In genomic region chr8:70872643-70873363, GRCm38 (mm10) we compare ENCODE assay signal across 8 mouse cellular contexts. TPM values are rescaled to one million over a fixed set of nuclear protein-coding genes. Genes with fewer than 3 reads are reported as not detected.
A peak's percentile ranks its signal among the peaks of the same experiment; 100 is the strongest.
DNase-seq lines count a peak whose midpoint lies in the region; ATAC-seq and TF ChIP-seq lines count a peak whose summit lies in the region.

No protein-coding gene starts in this region.

- no peak for TF ChIP-seq CTCF in CH12.LX (conservative IDR thresholded peaks at IDR 0.05 in 1 of 2, IDR thresholded peaks at IDR 0.05 in 1 of 2; ENCODE audit: low read depth in 2 of 2, low read length in 2 of 2)

- H3K79me2 ChIP-seq in CH12.LX (replicated peaks; ENCODE audit: control insufficient read depth, extremely low read depth, insufficient read depth, poor library complexity, severe bottlenecking): no peaks in the 10 kb centered on the region
- H3K79me2 ChIP-seq in macrophage (ENCODE audit: inconsistent target): peaks cover 14% of the 10 kb centered on the region; the same call in 1 of the 2 replicates

- H3K9ac ChIP-seq in heart, embryonic 14.5 days (ENCODE audit: low read length): peak overlapping the region; percentile 87
- H3K9ac ChIP-seq in CH12.LX (ENCODE audit: insufficient read depth, low read depth): peak overlapping the region; percentile 64
- H3K9ac ChIP-seq in forebrain, embryonic 14.5 days (ENCODE audit: low read length): peak overlapping the region; percentile 67

- H3K4me2 ChIP-seq in heart, embryonic 14.5 days (ENCODE audit: low read length): peak overlapping the region; percentile 89
- peak overlapping the region; percentile 52 for H3K4me2 ChIP-seq in CH12.LX (ENCODE audit: insufficient read depth, low read depth, poor library complexity, severe bottlenecking)
- peak overlapping the region; percentile 63 for H3K4me2 ChIP-seq in forebrain, embryonic 14.5 days (ENCODE audit: low read length)

- TF ChIP-seq POLR2A in CH12.LX (IDR thresholded peaks at IDR 0.05; ENCODE audit: low read depth, low read length): no peak

- in situ Hi-C loops in CH12.LX (cut with MboI; ENCODE audit: low pct_ligation_motif_present, low pct_unique_long_range_greater_than_20kb, low sequenced_read_pairs): no loop called here

- H3K27ac ChIP-seq in heart, embryonic 14.5 days (replicated peaks in 1 of 2; ENCODE audit: control insufficient read depth in 1 of 2, insufficient read depth in 1 of 2, low read depth in 2 of 2, low read length in 2 of 2): peak overlapping the region; percentile 10 to 62; a peak in 3 of 4 replicates
- no peak overlapping the region for H3K27ac ChIP-seq in CH12.LX (ENCODE audit: insufficient read depth, low read depth)
- H3K27ac ChIP-seq in forebrain, embryonic 14.5 days (ENCODE audit: low read depth, low read length): peak overlapping the region; percentile 81; the same call in 1 of the 2 replicates
- H3K27ac ChIP-seq in macrophage: peak overlapping the region; percentile 73

- H3K4me3 ChIP-seq in heart, embryonic 14.5 days (ENCODE audit: control insufficient read depth in 1 of 2, insufficient read depth in 1 of 2, low read depth in 1 of 2, low read length in 2 of 2): peak overlapping the region; percentile 80 to 86
- H3K4me3 ChIP-seq in CH12.LX (replicated peaks in 1 of 3; ENCODE audit: low read depth in 2 of 3, low read length in 2 of 3, poor library complexity in 1 of 3) (peak overlapping the region; percentile 74 to 80 (median 80)), macrophage (ENCODE audit: inconsistent target) (peak overlapping the region; percentile 93)
- peak overlapping the region; percentile 65 for H3K4me3 ChIP-seq in forebrain, embryonic 14.5 days (ENCODE audit: low read depth, low read length)

- WGBS in heart, embryonic 14.5 days: 4% methylated on average over 31 of the region's 31 CpGs
- WGBS in forebrain, embryonic 14.5 days: 6% methylated on average over 31 of the region's 31 CpGs
- 3% methylated on average over 31 of the region's 31 CpGs for WGBS in macrophage (ENCODE audit: missing documents)

- H3K4me1 ChIP-seq in heart, embryonic 14.5 days (ENCODE audit: control insufficient read depth in 2 of 2, insufficient read depth in 2 of 2, low read length in 2 of 2): peaks cover 7 to 13% of the 10 kb centered on the region in 2 experiments
- H3K4me1 ChIP-seq in CH12.LX (ENCODE audit: control insufficient read depth in 1 of 2, insufficient read depth in 2 of 2): peaks cover 7 to 34% of the 10 kb centered on the region in 2 experiments
- H3K4me1 ChIP-seq in forebrain, embryonic 14.5 days (ENCODE audit: control insufficient read depth, insufficient read depth, low read length): peaks cover 13% of the 10 kb centered on the region

- no peaks in the 10 kb centered on the region for H3K27me3 ChIP-seq in heart, embryonic 14.5 days (ENCODE audit: control insufficient read depth, insufficient read depth, low read length)
- no peaks in the 10 kb centered on the region for H3K27me3 ChIP-seq in CH12.LX (replicated peaks)
- no peaks in the 10 kb centered on the region for H3K27me3 ChIP-seq in forebrain, embryonic 14.5 days (replicated peaks; ENCODE audit: control insufficient read depth, insufficient read depth, low read length)

- ATAC-seq in heart, embryonic 14.5 days (ENCODE audit: insufficient number of reproducible peaks, insufficient read depth, low FRiP score, low read depth): no peak
- 0 out of 2 replicates have a peak, but pooled peaks have one; percentile 0 for ATAC-seq in forebrain, embryonic 14.5 days
- ATAC-seq in erythroid progenitor cell, adult 5-6 weeks (replicated peaks; ENCODE audit: low FRiP score, poor library complexity, severe bottlenecking): no peak
- no peak for ATAC-seq in granulocyte monocyte progenitor cell, adult 5-6 weeks (replicated peaks; ENCODE audit: poor library complexity, severe bottlenecking)

- dilution Hi-C loops in CH12.LX (cut with MboI; ENCODE audit: extremely low pct_ligation_motif_present, extremely low pct_unique_long_range_greater_than_20kb, low sequenced_read_pairs): no loop called here

- no peak for TF ChIP-seq RAD21 in CH12.LX (IDR thresholded peaks at IDR 0.05; ENCODE audit: low read depth, low read length)

- H3K36me3 ChIP-seq in heart, embryonic 14.5 days (ENCODE audit: control insufficient read depth, insufficient read depth, low read length): peaks cover 8% of the 10 kb centered on the region
- peaks cover 11 to 33% of the 10 kb centered on the region in 2 experiments for H3K36me3 ChIP-seq in CH12.LX (replicated peaks in 1 of 2; ENCODE audit: control insufficient read depth in 1 of 2, insufficient read depth in 1 of 2, low read length in 1 of 2)
- H3K36me3 ChIP-seq in forebrain, embryonic 14.5 days (ENCODE audit: control insufficient read depth, insufficient read depth, low read length): peaks cover 9% of the 10 kb centered on the region
- no peaks in the 10 kb centered on the region for H3K36me3 ChIP-seq in macrophage (ENCODE audit: inconsistent target)

- TF ChIP-seq EP300 in CH12.LX (IDR thresholded peaks at IDR 0.05; ENCODE audit: low read length): no peak

- no peaks in the 10 kb centered on the region for H3K9me3 ChIP-seq in heart, embryonic 14.5 days (ENCODE audit: control insufficient read depth, low read length)
- H3K9me3 ChIP-seq in CH12.LX (replicated peaks; ENCODE audit: low read length): no peaks in the 10 kb centered on the region
- no peaks in the 10 kb centered on the region for H3K9me3 ChIP-seq in forebrain, embryonic 14.5 days (replicated peaks; ENCODE audit: control insufficient read depth, low read length)

- DNase-seq in heart, adult 8-10 months (ENCODE audit: low spot score): no peak
- no peak for DNase-seq in CH12.LX (ENCODE audit: extremely low read depth)
- DNase-seq in forebrain, embryonic 14.5 days (ENCODE audit: low spot score): no peak
- no peak for DNase-seq in left cerebral cortex, adult 8-10 months (ENCODE audit: low spot score in 2 of 2)

RNA-seq across cellular contexts. Expression of gene Ccdc124, which starts 0.9 kb away (rescaled TPM):
- 78.5 and 78.7 TPM in 2 replicates for polyA plus RNA-seq in heart, embryonic 14.5 days (2014; fragmentation: Nextera tagmentation; extraction: Ambion mirVana)
- total RNA-seq in heart, adult 8-10 months (2022): 10 to 100 TPM; 37.9 to 47.4 (median 45.7) TPM
- total RNA-seq in CH12.LX (2012; rRNA removed): 58.7 and 62.9 TPM in 2 replicates
- 29.2 and 36.2 TPM in 2 replicates for total RNA-seq in CH12.LX (2014; rRNA removed)
- 82.0 and 113 TPM in 2 replicates for polyA plus RNA-seq in CH12.LX (2012; ENCODE audit: insufficient read length, low read depth)
- polyA plus RNA-seq in forebrain, embryonic 14.5 days (2014; fragmentation: Nextera tagmentation; extraction: Ambion mirVana): 177 and 182 TPM in 2 replicates
- 10 to 100 TPM; 13.2 to 34.3 (median 24.5) TPM for total RNA-seq in macrophage (2018; cell fraction: chromatin; rRNA removed)
- 10 to 100 TPM; 30.4 to 56.5 (median 42.0) TPM for total RNA-seq in macrophage (2018; cell fraction: cytosol; rRNA removed)
- total RNA-seq in macrophage (2018; cell fraction: nucleus; rRNA removed): 10 to 100 TPM; 18.9 to 41.0 (median 29.8) TPM
- 47.6 to 62.3 TPM (median 58.2 TPM) in 3 replicates for polyA plus RNA-seq in macrophage (2018)
- total RNA-seq in erythroid progenitor cell, adult 5-6 weeks (2015; ENCODE audit: low replicate concordance): 18.0 and 20.9 TPM in 2 replicates
- total RNA-seq in erythroid progenitor cell, adult 5-6 weeks (2017; ENCODE audit: low replicate concordance): 23.8 and 26.6 TPM in 2 replicates
- 19.4 and 22.3 TPM in 2 replicates for total RNA-seq in granulocyte monocyte progenitor cell, adult 5-6 weeks (2014; fragmentation: Nextera tagmentation)
- total RNA-seq in granulocyte monocyte progenitor cell, adult 5-6 weeks (2017): 35.9 and 38.9 TPM in 2 replicates
- 10 to 100 TPM; 76.5 to 94.5 (median 85.6) TPM for total RNA-seq in left cerebral cortex, adult 8-10 months (2022)

RNA-seq across cellular contexts. Expression of gene Kcnn1, which starts 9.7 kb away (rescaled TPM):
- polyA plus RNA-seq in heart, embryonic 14.5 days (2014; fragmentation: Nextera tagmentation; extraction: Ambion mirVana): 1.8 and 2.2 TPM in 2 replicates
- total RNA-seq in heart, adult 8-10 months (2022): 10 to 100 TPM; 12.5 to 14.4 (median 13.2) TPM
- total RNA-seq in CH12.LX (2012; rRNA removed) (0.13 and 0.21 TPM in 2 replicates), CH12.LX (2014; rRNA removed) (not detected in 2 replicates)
- polyA plus RNA-seq in CH12.LX (2012; ENCODE audit: insufficient read length, low read depth) (not detected in 2 replicates), macrophage (2018) (1.2 to 1.7 TPM (median 1.6 TPM) in 3 replicates)
- 7.3 and 11.3 TPM in 2 replicates for polyA plus RNA-seq in forebrain, embryonic 14.5 days (2014; fragmentation: Nextera tagmentation; extraction: Ambion mirVana)
- 1 to 10 TPM in 15 of 26 experiments, under 1 TPM in 8, not detected in 3; 0.22 to 3.5 (median 1.3) TPM for total RNA-seq in macrophage (2018; cell fraction: chromatin; rRNA removed)
- 1 to 10 TPM; 1.0 to 3.8 (median 2.1) TPM for total RNA-seq in macrophage (2018; cell fraction: cytosol; rRNA removed)
- total RNA-seq in macrophage (2018; cell fraction: nucleus; rRNA removed): 1 to 10 TPM in 16 of 26 experiments, under 1 TPM in 10; 0.21 to 2.7 (median 1.2) TPM
- total RNA-seq in erythroid progenitor cell, adult 5-6 weeks (2015; ENCODE audit: low replicate concordance): not detected in 2 replicates
- total RNA-seq in erythroid progenitor cell, adult 5-6 weeks (2017; ENCODE audit: low replicate concordance): 0.26 TPM in 1 of 2 replicates, not detected in the other
- 0.30 and 0.49 TPM in 2 replicates for total RNA-seq in granulocyte monocyte progenitor cell, adult 5-6 weeks (2014; fragmentation: Nextera tagmentation)
- total RNA-seq in granulocyte monocyte progenitor cell, adult 5-6 weeks (2017): 0.90 and 3.5 TPM in 2 replicates
- 10 to 100 TPM; 15.7 to 28.6 (median 17.7) TPM for total RNA-seq in left cerebral cortex, adult 8-10 months (2022)

RNA-seq across cellular contexts. Expression of gene Slc5a5, which starts 19.8 kb away (rescaled TPM):
- not detected in 2 replicates for polyA plus RNA-seq in heart, embryonic 14.5 days (2014; fragmentation: Nextera tagmentation; extraction: Ambion mirVana)
- not detected for total RNA-seq in heart, adult 8-10 months (2022)
- total RNA-seq in CH12.LX (2012; rRNA removed): 0.04 and 0.21 TPM in 2 replicates
- total RNA-seq in CH12.LX (2014; rRNA removed): 0.16 TPM in 1 of 2 replicates, not detected in the other
- 0.26 and 0.41 TPM in 2 replicates for polyA plus RNA-seq in CH12.LX (2012; ENCODE audit: insufficient read length, low read depth)
- polyA plus RNA-seq in forebrain, embryonic 14.5 days (2014; fragmentation: Nextera tagmentation; extraction: Ambion mirVana): 0.60 and 0.89 TPM in 2 replicates
- not detected for total RNA-seq in macrophage (2018; cell fraction: chromatin; rRNA removed)
- under 1 TPM in 2 of 26 experiments, not detected in 24; 0.04 to 0.07 TPM for total RNA-seq in macrophage (2018; cell fraction: cytosol; rRNA removed)
- total RNA-seq in macrophage (2018; cell fraction: nucleus; rRNA removed): under 1 TPM in 1 of 26 experiments, not detected in 25; 0.20 TPM
- polyA plus RNA-seq in macrophage (2018): not detected in 3 replicates
- total RNA-seq in erythroid progenitor cell, adult 5-6 weeks (2015; ENCODE audit: low replicate concordance): not detected in 2 replicates
- 0.13 TPM in 1 of 2 replicates, not detected in the other for total RNA-seq in erythroid progenitor cell, adult 5-6 weeks (2017; ENCODE audit: low replicate concordance)
- not detected in 2 replicates for total RNA-seq in granulocyte monocyte progenitor cell, adult 5-6 weeks (2014; fragmentation: Nextera tagmentation)
- 0.15 TPM in 1 of 2 replicates, not detected in the other for total RNA-seq in granulocyte monocyte progenitor cell, adult 5-6 weeks (2017)
- 10 to 100 TPM; 10.2 to 11.9 (median 11.5) TPM for total RNA-seq in left cerebral cortex, adult 8-10 months (2022)

RNA-seq across cellular contexts. Expression of gene Rpl18a, which starts 24.4 kb away (rescaled TPM):
- polyA plus RNA-seq in heart, embryonic 14.5 days (2014; fragmentation: Nextera tagmentation; extraction: Ambion mirVana): 3,308 and 3,796 TPM in 2 replicates
- total RNA-seq in heart, adult 8-10 months (2022): 1,000 to 10,000 TPM in 2 of 4 experiments, 100 to 1,000 TPM in 2; 938 to 1,102 (median 988) TPM
- 4,693 and 5,917 TPM in 2 replicates for total RNA-seq in CH12.LX (2012; rRNA removed)
- 1,807 and 2,035 TPM in 2 replicates for total RNA-seq in CH12.LX (2014; rRNA removed)
- 3,837 and 4,364 TPM in 2 replicates for polyA plus RNA-seq in CH12.LX (2012; ENCODE audit: insufficient read length, low read depth)
- polyA plus RNA-seq in forebrain, embryonic 14.5 days (2014; fragmentation: Nextera tagmentation; extraction: Ambion mirVana): 2,846 and 4,258 TPM in 2 replicates
- 100 to 1,000 TPM in 1 of 26 experiments, 10 to 100 TPM in 25; 34.5 to 323 (median 44.7) TPM for total RNA-seq in macrophage (2018; cell fraction: chromatin; rRNA removed)
- total RNA-seq in macrophage (2018; cell fraction: cytosol; rRNA removed): 1,000 to 10,000 TPM in 17 of 26 experiments, 100 to 1,000 TPM in 9; 795 to 2,066 (median 1,262) TPM
- total RNA-seq in macrophage (2018; cell fraction: nucleus; rRNA removed): 100 to 1,000 TPM; 112 to 327 (median 178) TPM
- 1,516 to 2,224 TPM (median 1,908 TPM) in 3 replicates for polyA plus RNA-seq in macrophage (2018)
- 2,088 and 2,332 TPM in 2 replicates for total RNA-seq in erythroid progenitor cell, adult 5-6 weeks (2015; ENCODE audit: low replicate concordance)
- total RNA-seq in erythroid progenitor cell, adult 5-6 weeks (2017; ENCODE audit: low replicate concordance): 517 and 689 TPM in 2 replicates
- total RNA-seq in granulocyte monocyte progenitor cell, adult 5-6 weeks (2014; fragmentation: Nextera tagmentation): 5,658 and 6,549 TPM in 2 replicates
- 2,742 and 3,425 TPM in 2 replicates for total RNA-seq in granulocyte monocyte progenitor cell, adult 5-6 weeks (2017)
- 100 to 1,000 TPM; 653 to 769 (median 710) TPM for total RNA-seq in left cerebral cortex, adult 8-10 months (2022)

RNA-seq across cellular contexts. Expression of gene Map1s, which starts 32.9 kb away (rescaled TPM):
- polyA plus RNA-seq in heart, embryonic 14.5 days (2014; fragmentation: Nextera tagmentation; extraction: Ambion mirVana): 24.8 and 29.9 TPM in 2 replicates
- total RNA-seq in heart, adult 8-10 months (2022): 10 to 100 TPM; 17.8 to 24.5 (median 20.6) TPM
- total RNA-seq in CH12.LX (2012; rRNA removed): 51.4 and 53.6 TPM in 2 replicates
- 9.2 and 9.5 TPM in 2 replicates for total RNA-seq in CH12.LX (2014; rRNA removed)
- 30.9 and 31.1 TPM in 2 replicates for polyA plus RNA-seq in CH12.LX (2012; ENCODE audit: insufficient read length, low read depth)
- 33.9 and 50.8 TPM in 2 replicates for polyA plus RNA-seq in forebrain, embryonic 14.5 days (2014; fragmentation: Nextera tagmentation; extraction: Ambion mirVana)
- total RNA-seq in macrophage (2018; cell fraction: chromatin; rRNA removed): 100 to 1,000 TPM in 16 of 26 experiments, 10 to 100 TPM in 10; 41.7 to 187 (median 122) TPM
- 10 to 100 TPM; 20.9 to 48.8 (median 31.8) TPM for total RNA-seq in macrophage (2018; cell fraction: cytosol; rRNA removed)
- total RNA-seq in macrophage (2018; cell fraction: nucleus; rRNA removed): 100 to 1,000 TPM in 5 of 26 experiments, 10 to 100 TPM in 21; 43.2 to 119 (median 83.0) TPM
- 20.1 to 42.7 TPM (median 38.1 TPM) in 3 replicates for polyA plus RNA-seq in macrophage (2018)
- total RNA-seq in erythroid progenitor cell, adult 5-6 weeks (2015; ENCODE audit: low replicate concordance): 4.2 and 6.1 TPM in 2 replicates
- 1.8 and 3.7 TPM in 2 replicates for total RNA-seq in erythroid progenitor cell, adult 5-6 weeks (2017; ENCODE audit: low replicate concordance)
- total RNA-seq in granulocyte monocyte progenitor cell, adult 5-6 weeks (2014; fragmentation: Nextera tagmentation): 12.1 and 24.0 TPM in 2 replicates
- total RNA-seq in granulocyte monocyte progenitor cell, adult 5-6 weeks (2017): 7.4 and 7.6 TPM in 2 replicates
- total RNA-seq in left cerebral cortex, adult 8-10 months (2022): 100 to 1,000 TPM in 1 of 4 experiments, 10 to 100 TPM in 3; 89.4 to 101 (median 91.1) TPM

Comparison
In these comparisons a context has a peak if more than half of its experiments do, and no peak if none do; other contexts are left out.
1. RNA of gene Slc5a5, which starts 19.8 kb away (total RNA-seq): 10.2 to 11.9 TPM in left cerebral cortex, adult 8-10 months; 0.04 to 0.21 TPM in CH12.LX, 0.15 TPM in granulocyte monocyte progenitor cell, adult 5-6 weeks, not detected in heart, adult 8-10 months and 0.13 TPM in erythroid progenitor cell, adult 5-6 weeks; every median in the first group is over 4 times any median in the second.
2. Peak in every context shown above with its lines, with median percentiles within 50 percentile points of each other: H3K4me2 ChIP-seq, H3K4me3 ChIP-seq and H3K9ac ChIP-seq.